Mouse (Mus musculus) 416B (cell line): ENCODE results near the gene Eif2d.
"Not testable (repeated sequence)": the region's sequence is repeated elsewhere in the genome, so short reads cannot be mapped to it uniquely, and the experiment has no call there.

Experiments used
- DNase-seq: peaks from one replicate; pipeline ENCODE4 v3.0.0; 2011; ENCODE audit warnings: low read depth

Gene Eif2d

GRCm38 (mm10) chr1:131139102-131140095, 13.6 kb upstream of the Eif2d start:
- DNase-seq, result peak; percentile 93

GRCm38 (mm10) chr1:131141449-131141848, 11.5 kb upstream of the Eif2d start:
- peak; percentile 79 for DNase-seq

GRCm38 (mm10) chr1:131142472-131142871, 10.5 kb upstream of the Eif2d start:
- DNase-seq, result peak; percentile 89

GRCm38 (mm10) chr1:131145222-131145621, 7.8 kb upstream of the Eif2d start:
- DNase-seq, result peak; percentile 66

GRCm38 (mm10) chr1:131146181-131146614, 6.8 kb upstream of the Eif2d start:
- peak; percentile 76 for DNase-seq

- DNase-seq, result no peak
Measured at GRCm38 (mm10) chr1:131149496-131149895, 3.5 kb upstream of the Eif2d start.

GRCm38 (mm10) chr1:131155456-131155855, 2.5 kb downstream of the Eif2d start:
- DNase-seq, result peak; percentile 71

- DNase-seq, result not testable (repeated sequence)
Measured at GRCm38 (mm10) chr1:131159573-131160327, 6.8 kb downstream of the Eif2d start.

GRCm38 (mm10) chr1:131161091-131161490, 8.1 kb downstream of the Eif2d start:
- DNase-seq, result no peak

GRCm38 (mm10) chr1:131164427-131164826, 11.4 kb downstream of the Eif2d start:
- DNase-seq, result no peak

- DNase-seq, result no peak
Measured at GRCm38 (mm10) chr1:131167612-131168011, 14.6 kb downstream of the Eif2d start.

GRCm38 (mm10) chr1:131173001-131173400, 20.0 kb downstream of the Eif2d start:
- no peak for DNase-seq

GRCm38 (mm10) chr1:131173809-131174208, 20.8 kb downstream of the Eif2d start:
- no peak for DNase-seq

- peak; percentile 35 for DNase-seq
Measured at GRCm38 (mm10) chr1:131174299-131174861, 21.4 kb downstream of the Eif2d start.

GRCm38 (mm10) chr1:131175189-131175588, 22.2 kb downstream of the Eif2d start:
- no peak for DNase-seq

- DNase-seq, result no peak
Measured at GRCm38 (mm10) chr1:131175819-131176218, 22.8 kb downstream of the Eif2d start.

- no peak for DNase-seq
Measured at GRCm38 (mm10) chr1:131177249-131177648, 24.3 kb downstream of the Eif2d start.

- no peak for DNase-seq
Measured at GRCm38 (mm10) chr1:131178083-131178482, 25.1 kb downstream of the Eif2d start.

- DNase-seq, result no peak
Measured at GRCm38 (mm10) chr1:131180386-131180785, 27.4 kb downstream of the Eif2d start.

- DNase-seq, result peak; percentile 88
Measured at GRCm38 (mm10) chr1:131181642-131182527, 28.9 kb downstream of the Eif2d start.

GRCm38 (mm10) chr1:131183201-131183600, 30.2 kb downstream of the Eif2d start:
- no peak for DNase-seq
